Mouse (Mus musculus) forebrain, embryonic 10.5 days (tissue): Measurements from ENCODE around the gene Spink8. TPM values are rescaled to one million over a fixed set of nuclear protein-coding genes. Genes with fewer than 3 reads are reported as not detected.

Experiments
- DNase-seq: peaks from one replicate; pipeline ENCODE4 v3.0.0-alpha.2; 2017; ENCODE audit warnings: low spot score; ENCODE audit errors: extremely low spot score
- H3K27ac ChIP-seq: fragments of 300-500 bp; sonication (generic); 2 replicates; pipeline ENCODE4 v1.5.1; 2016; ENCODE audit warnings: mild to moderate bottlenecking
- H3K27me3 ChIP-seq: fragments of 300-500 bp; sonication (generic); 2 replicates; pipeline ENCODE4 v1.6.1; 2016; ENCODE audit warnings: mild to moderate bottlenecking; ENCODE audit not compliant: poor library complexity, severe bottlenecking
- H3K36me3 ChIP-seq: fragments of 300-500 bp; sonication (generic); replicated peaks from 2 replicates; pipeline ENCODE4 v1.6.1; 2016; ENCODE audit warnings: mild to moderate bottlenecking, moderate library complexity
- H3K4me1 ChIP-seq: fragments of 300-500 bp; sonication (generic); 2 replicates; pipeline ENCODE4 v1.6.1; 2016
- H3K4me3 ChIP-seq: fragments of 300-500 bp; sonication (generic); 2 replicates; pipeline ENCODE4 v1.5.1; 2016; ENCODE audit warnings: mild to moderate bottlenecking, moderate library complexity
- H3K9me3 ChIP-seq: fragments of 300-500 bp; sonication (generic); 2 replicates; pipeline ENCODE4 v1.6.1; 2016; ENCODE audit warnings: mild to moderate bottlenecking, moderate library complexity
- WGBS: fragments of 180-500 bp; shearing (Covaris S2); methylation state at CpG from one replicate; pipeline ENCODE4 v1.1.7; 2016; 5-methylcytosine and 5-hydroxymethylcytosine counted together
- polyA plus RNA-seq: library from polyadenylated mRNA; unstranded; fragments of >200 nt; fragmentation: Nextera tagmentation; extraction: Ambion mirVana; gene quantifications from 2 replicates; pipeline ENCODE4 v1.2.1, GENCODE M21; 2016

Spink8 gene
- polyA plus RNA-seq, 1 experiment from 2014 or later = not detected

GRCm38 (mm10) chr9:109832391-109833087 lies 20.5 kb downstream of the Spink8 start, which contains the start of gene Nme6:
Gene Nme6, plus strand, starts transcription at chr9:109832749.
- Histone ChIP-seq H3K27ac (peak within 1 kb of the TSS; percentile 92), H3K27me3 (no peaks in the 10 kb centered on the region)
- under 1% methylated on average over 32 of the region's 32 CpGs for WGBS

GRCm38 (mm10) chr9:109833088-109833412 lies 21.0 kb downstream of the Spink8 start:
- Histone ChIP-seq H3K9me3 (no peaks in the 10 kb centered on the region), H3K4me3 (peak overlapping the region; percentile 69), H3K27me3 (no peaks in the 10 kb centered on the region), H3K4me1 (peaks cover 14% of the 10 kb centered on the region), H3K36me3 (peaks cover 53% of the 10 kb centered on the region), H3K27ac (peak overlapping the region; percentile 92)
- WGBS = 15% methylated on average over 6 of the region's 6 CpGs
- no peak for DNase-seq

More at GRCm38 (mm10) chr9:109832391-109833087, 20.5 kb downstream of the Spink8 start, which contains the start of gene Nme6:
- Histone ChIP-seq H3K4me3 (peak within 1 kb of the TSS; percentile 69), H3K36me3 (peaks cover 48% of the 10 kb centered on the region), H3K4me1 (peaks cover 14% of the 10 kb centered on the region), H3K9me3 (no peaks in the 10 kb centered on the region)
- peak; percentile 89 for DNase-seq

GRCm38 (mm10) chr9:109849312-109849758 lies 37.3 kb downstream of the Spink8 start, which contains the start of gene Camp:
Gene Camp, minus strand, starts transcription at chr9:109849617.
- no peak for DNase-seq
- peaks cover 16% of the 10 kb centered on the region for H3K36me3 ChIP-seq
- WGBS = 85% methylated on average over 6 of the region's 6 CpGs
- no peaks in the 10 kb centered on the region for H3K27me3 ChIP-seq
- H3K9me3 ChIP-seq = no peaks in the 10 kb centered on the region
- H3K4me1 ChIP-seq = no peaks in the 10 kb centered on the region
- H3K27ac ChIP-seq = no peak within 1 kb of the TSS
- no peak within 1 kb of the TSS for H3K4me3 ChIP-seq

GRCm38 (mm10) chr9:109850099-109850498 lies 38.0 kb downstream of the Spink8 start:
- no peak for DNase-seq
- H3K4me1 ChIP-seq = no peaks in the 10 kb centered on the region

GRCm38 (mm10) chr9:109854341-109854740 lies 42.3 kb downstream of the Spink8 start:
- Histone ChIP-seq H3K4me3 (no peak overlapping the region), H3K27me3 (no peaks in the 10 kb centered on the region), H3K36me3 (no peaks in the 10 kb centered on the region), H3K9me3 (no peaks in the 10 kb centered on the region), H3K4me1 (peaks cover 4% of the 10 kb centered on the region; the same call in 1 of the 2 replicates), H3K27ac (no peak overlapping the region)
- DNase-seq = no peak
- WGBS = 78% methylated on average over 2 of the region's 2 CpGs

More at GRCm38 (mm10) chr9:109850099-109850498, 38.0 kb downstream of the Spink8 start:
- Histone ChIP-seq H3K27ac (no peak overlapping the region), H3K27me3 (no peaks in the 10 kb centered on the region), H3K4me3 (no peak overlapping the region), H3K36me3 (peaks cover 8% of the 10 kb centered on the region), H3K9me3 (no peaks in the 10 kb centered on the region)
- WGBS = 87% methylated on average over 5 of the region's 5 CpGs

- DNase-seq = no peak
- Histone ChIP-seq H3K4me1 (peaks cover 4% of the 10 kb centered on the region; the same call in 1 of the 2 replicates), H3K36me3 (no peaks in the 10 kb centered on the region), H3K27me3 (no peaks in the 10 kb centered on the region), H3K27ac (no peak overlapping the region), H3K9me3 (no peaks in the 10 kb centered on the region), H3K4me3 (no peak overlapping the region)
- WGBS = 81% methylated on average over 6 of the region's 6 CpGs
Observed at GRCm38 (mm10) chr9:109855947-109856346, 43.9 kb downstream of the Spink8 start.

- peak overlapping the region; percentile 14; the same call in 1 of the 2 replicates for H3K4me3 ChIP-seq
- no peaks in the 10 kb centered on the region for H3K9me3 ChIP-seq
- H3K4me1 ChIP-seq = peaks cover 3% of the 10 kb centered on the region; the same call in 1 of the 2 replicates
- no peaks in the 10 kb centered on the region for H3K36me3 ChIP-seq
- H3K27me3 ChIP-seq = peaks cover 13% of the 10 kb centered on the region
- peak; percentile 83 for DNase-seq
- no peak overlapping the region for H3K27ac ChIP-seq
- WGBS = 21% methylated on average over 20 of the region's 20 CpGs
Observed at GRCm38 (mm10) chr9:109862397-109863044, 50.4 kb downstream of the Spink8 start.

DNA sequence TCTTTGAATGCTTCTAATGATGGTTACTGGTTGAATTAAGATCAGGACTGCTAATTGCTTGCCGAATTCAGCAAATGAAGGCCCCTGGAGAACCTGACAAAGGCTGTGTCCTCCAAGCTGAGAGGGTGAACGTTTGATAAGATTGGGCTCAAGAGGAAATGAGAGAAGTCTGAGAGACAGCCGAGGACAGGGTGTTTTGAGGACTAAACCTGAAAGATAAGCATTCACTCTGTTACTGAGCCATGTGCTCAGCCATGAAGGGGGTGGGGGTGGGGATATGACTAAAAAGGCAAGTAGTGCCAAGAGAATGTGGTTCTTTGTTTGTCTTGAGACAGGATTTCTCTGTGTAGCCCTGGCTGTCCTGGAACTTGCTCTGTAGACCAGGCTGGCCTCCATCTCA lies 51.0 kb downstream of the Spink8 start:
- WGBS = 64% methylated on average over 3 of the region's 3 CpGs
- Histone ChIP-seq H3K27ac (no peak overlapping the region), H3K27me3 (peaks cover 13% of the 10 kb centered on the region), H3K9me3 (no peaks in the 10 kb centered on the region), H3K4me3 (no peak overlapping the region), H3K36me3 (no peaks in the 10 kb centered on the region), H3K4me1 (peaks cover 3% of the 10 kb centered on the region; the same call in 1 of the 2 replicates)
- no peak for DNase-seq

DNA sequence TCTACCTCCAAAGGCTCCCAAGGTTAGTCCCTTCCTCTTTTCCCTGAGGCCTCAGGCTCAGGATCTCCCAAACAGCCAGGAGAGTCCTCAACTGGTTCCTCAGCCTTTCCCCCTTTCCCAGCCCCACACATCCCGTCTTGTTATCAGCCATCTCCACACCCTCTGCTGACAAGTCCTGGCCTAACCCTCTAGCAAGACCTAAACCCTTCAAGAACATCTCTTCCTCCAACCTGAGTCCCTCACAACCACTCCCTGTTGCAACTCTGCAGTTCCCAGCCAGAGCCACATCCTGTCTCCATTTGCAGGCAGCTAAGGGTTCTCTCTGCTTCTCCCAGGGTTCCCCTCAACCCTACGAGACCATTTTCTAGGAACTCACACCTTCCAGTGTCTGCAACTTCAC lies 54.1 kb downstream of the Spink8 start:
- peaks cover 11% of the 10 kb centered on the region for H3K4me1 ChIP-seq
- no peak for DNase-seq
- no peaks in the 10 kb centered on the region for H3K36me3 ChIP-seq
- H3K4me3 ChIP-seq = no peak overlapping the region
- H3K9me3 ChIP-seq = no peaks in the 10 kb centered on the region
- WGBS = 86% methylated on average over 2 of the region's 2 CpGs
- no peak overlapping the region for H3K27ac ChIP-seq
- peaks cover 13% of the 10 kb centered on the region for H3K27me3 ChIP-seq

DNA sequence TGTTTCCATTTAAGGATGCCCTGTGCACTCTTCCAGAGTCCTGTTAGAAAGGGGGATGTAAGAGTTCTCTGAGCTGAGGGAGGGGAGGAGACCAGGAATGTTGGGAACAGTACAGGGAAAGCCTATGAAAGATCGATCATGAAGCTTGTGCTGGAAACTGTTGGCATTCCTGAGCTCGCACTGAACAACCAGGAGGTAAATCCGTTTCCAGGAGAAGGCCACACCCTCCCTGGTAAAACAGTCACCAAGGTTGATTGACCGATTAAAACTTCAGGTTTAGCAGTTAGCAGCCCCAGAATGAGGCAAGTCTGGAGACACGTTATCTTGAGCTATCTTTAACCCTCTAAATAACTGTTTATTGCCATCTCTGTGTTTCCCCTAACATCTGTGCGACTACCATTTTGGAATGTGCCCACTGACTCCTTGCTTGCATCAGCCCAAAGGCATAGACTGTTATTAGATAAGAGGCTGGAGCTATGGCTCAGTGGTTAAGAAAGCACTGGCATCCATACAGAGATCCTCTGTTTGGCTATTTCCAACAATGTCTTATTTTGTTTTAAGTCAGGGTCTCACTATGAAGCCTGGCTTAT lies 59.0 kb downstream of the Spink8 start:
- H3K4me1 ChIP-seq = peaks cover 11% of the 10 kb centered on the region
- no peak for DNase-seq
- no peaks in the 10 kb centered on the region for H3K36me3 ChIP-seq
- H3K27ac ChIP-seq = no peak overlapping the region
- no peak overlapping the region for H3K4me3 ChIP-seq
- no peaks in the 10 kb centered on the region for H3K9me3 ChIP-seq
- WGBS = 44% methylated on average over 6 of the region's 6 CpGs
- no peaks in the 10 kb centered on the region for H3K27me3 ChIP-seq

DNA sequence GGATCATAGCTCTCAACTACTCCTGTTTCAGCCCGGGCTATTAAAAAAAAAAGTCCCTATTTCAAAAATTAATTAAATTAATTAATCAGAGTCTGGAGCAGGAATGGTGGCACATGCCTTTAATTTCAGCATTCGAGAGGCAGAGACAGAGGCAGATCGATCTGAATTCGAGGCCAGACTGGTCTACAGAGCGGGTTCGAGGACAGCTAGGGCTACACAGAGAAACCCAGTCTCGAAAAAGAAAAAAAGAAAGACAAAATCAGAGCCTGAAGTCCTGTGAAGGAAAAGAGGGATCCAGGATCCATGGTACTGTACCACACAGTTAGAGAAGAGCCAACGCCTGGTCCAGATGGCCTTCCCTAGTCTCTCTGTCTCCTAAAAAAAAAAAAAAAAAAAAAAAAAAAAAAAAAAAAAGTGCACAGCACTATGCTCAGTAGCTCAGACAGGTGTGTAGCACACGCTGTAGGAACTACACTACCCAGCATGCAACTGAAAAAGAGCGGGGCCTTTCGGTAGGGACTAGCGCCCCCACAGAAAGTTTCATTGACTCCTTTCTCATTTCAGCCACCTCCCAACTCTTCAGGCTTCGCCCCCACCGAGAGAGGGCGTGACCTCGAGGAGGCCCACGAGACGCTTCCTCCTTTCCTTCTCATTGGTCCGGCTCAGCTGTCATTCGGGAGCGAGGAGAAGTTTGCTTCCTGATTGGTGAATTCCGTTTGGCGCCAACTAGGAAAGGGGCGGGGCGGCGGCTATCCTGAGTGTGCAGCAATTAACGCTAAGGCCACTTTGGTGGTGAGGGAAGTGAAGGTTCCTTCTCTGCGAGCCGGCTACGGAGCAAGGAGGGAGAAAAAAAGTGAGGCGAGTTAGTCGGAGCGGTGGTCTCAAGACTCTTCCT lies 63.0 kb downstream of the Spink8 start, which contains the start of gene Cdc25a:
Gene Cdc25a, plus strand, starts transcription at position 783 of the 895 bp plus-strand sequence.
- Histone ChIP-seq H3K27ac (peak within 1 kb of the TSS; percentile 95), H3K27me3 (no peaks in the 10 kb centered on the region), H3K9me3 (no peaks in the 10 kb centered on the region), H3K4me1 (peaks cover 27% of the 10 kb centered on the region), H3K4me3 (peak within 1 kb of the TSS; percentile 80), H3K36me3 (peaks cover 33% of the 10 kb centered on the region)
- WGBS = 7% methylated on average over 33 of the region's 33 CpGs
- peak; percentile 99 for DNase-seq
